Mouse (Mus musculus): ENCODE measurements at regions not wholly inside any gene's neighbourhood (a gene's known extent, or its start where the extent isn't known, plus 50 kb on each side); places are given as distances from the start of the nearest gene placed in this dataset.

- TF ChIP-seq POLR2A (IDR thresholded peaks at IDR 0.05; ENCODE audit: borderline replicate concordance, control insufficient read depth, low read depth, low read length) (no peak), CTCF (IDR thresholded peaks at IDR 0.05; ENCODE audit: control insufficient read depth, insufficient read depth, low read length) (no peak)
Observed at GRCm38 (mm10) chr15:6065100-6065499, 234.5 kb upstream of the Dab2 start.

Data from bone marrow, adult 2 months (tissue).